Mouse (Mus musculus) neutrophil, adult 65 days (primary cell): ENCODE results near the gene Ndel1. TPM values are rescaled to one million over a fixed set of nuclear protein-coding genes. Genes with fewer than 3 reads are reported as not detected.

Experiments used
- total RNA-seq: library from RNA; stranded (reverse); gene quantifications from 2 replicates; pipeline ENCODE4 v1.2.4, GENCODE M21; 2023

The Ndel1 gene
- total RNA-seq, result 257 and 335 TPM in 2 replicates

GRCm38 (mm10) chr11:68871748-68872147 lies at the start of gene Ndel1:
TSS of gene Ndel1 (minus strand) at chr11:68871858.

GRCm38 (mm10) chr11:68901351-68902046 lies 29.8 kb upstream of the Ndel1 start, which contains the start of gene Rpl26:
TSS of gene Rpl26 (plus strand) at chr11:68901583.

GRCm38 (mm10) chr11:68888253-68888652 lies 16.6 kb upstream of the Ndel1 start, which contains the start of gene Rnf222:
TSS of gene Rnf222 (plus strand) at chr11:68888553.

Other genes starting within 250 kb of the Ndel1 start
- gene Myh10, start 180.3 kb downstream of the Ndel1 start, total RNA-seq, result 0.60 and 2.0 TPM in 2 replicates
- gene Rnf222, start 16.7 kb upstream of the Ndel1 start, total RNA-seq, result not detected in 2 replicates
- gene Rpl26, start 29.7 kb upstream of the Ndel1 start, total RNA-seq, result 419 and 636 TPM in 2 replicates
- not detected in 2 replicates for gene Odf4, start 55.2 kb upstream of the Ndel1 start, total RNA-seq
- not detected in 2 replicates for gene Arhgef15, start 85.6 kb upstream of the Ndel1 start, total RNA-seq
- gene Slc25a35, start 96.3 kb upstream of the Ndel1 start, total RNA-seq, result 1.7 and 3.3 TPM in 2 replicates
- 2.3 and 4.0 TPM in 2 replicates for gene Rangrf, start 103.3 kb upstream of the Ndel1 start, total RNA-seq
- gene Pfas, start 136.6 kb upstream of the Ndel1 start, total RNA-seq, result 14.2 and 18.1 TPM in 2 replicates
- gene Ctc1, start 144.1 kb upstream of the Ndel1 start, total RNA-seq, result 26.5 and 40.5 TPM in 2 replicates
- gene Aurkb, start 173.8 kb upstream of the Ndel1 start, total RNA-seq, result 66.6 and 91.0 TPM in 2 replicates
- 41.4 and 58.9 TPM in 2 replicates for gene Borcs6, start 187.9 kb upstream of the Ndel1 start, total RNA-seq
- gene Tmem107, start 198.9 kb upstream of the Ndel1 start, total RNA-seq, result 1.4 and 1.7 TPM in 2 replicates
- gene Vamp2, start 216.6 kb upstream of the Ndel1 start, total RNA-seq, result 204 and 249 TPM in 2 replicates
- 481 and 552 TPM in 2 replicates for gene Per1, start 223.4 kb upstream of the Ndel1 start, total RNA-seq
- not detected in 2 replicates for gene Hes7, start 248.5 kb upstream of the Ndel1 start, total RNA-seq